Mouse (Mus musculus): ENCODE measurements around the gene Litaf. TPM values are rescaled to one million over a fixed set of nuclear protein-coding genes. Genes with fewer than 3 reads are reported as not detected.

The Litaf gene
- polyA plus RNA-seq, 1 experiment, result 115 TPM

DNA sequence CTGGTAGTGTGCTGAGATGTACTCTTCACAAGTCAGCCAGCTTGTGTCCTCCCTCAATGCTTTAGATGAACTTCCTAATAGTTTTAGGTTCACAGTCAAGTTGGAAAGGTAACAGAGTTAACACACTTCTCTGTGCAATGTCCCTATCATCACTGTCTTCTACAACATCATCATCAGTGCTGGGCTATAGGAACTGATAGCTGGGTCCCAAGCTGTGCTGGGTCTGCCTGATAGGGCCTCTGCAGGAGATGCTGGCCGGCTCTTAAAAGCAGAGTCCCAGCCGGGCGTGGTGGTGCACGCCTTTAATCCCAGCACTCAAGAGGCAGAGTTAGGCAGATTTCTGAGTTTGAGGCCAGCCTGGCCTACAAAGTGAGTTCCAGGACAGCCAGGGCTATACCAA, 35.1 kb downstream of the Litaf start:
- Histone ChIP-seq H3K27me3 (ENCODE audit: control insufficient read depth, insufficient read depth, low read length) (no peaks in the 10 kb centered on the region), H3K4me3 (ENCODE audit: extremely low read depth, insufficient read depth, insufficient read length) (no peak overlapping the region), H3K27ac (ENCODE audit: insufficient read depth, low read length) (no peak overlapping the region), H3K36me3 (ENCODE audit: control insufficient read depth, insufficient read depth, low read length) (no peaks in the 10 kb centered on the region), H3K4me1 (ENCODE audit: control insufficient read depth, insufficient read depth, insufficient read length) (no peaks in the 10 kb centered on the region)
- WGBS, result 79% methylated on average over 4 of the region's 4 CpGs
- DNase-seq (ENCODE audit: low read depth in 1 of 2, low spot score in 2 of 2), result no peak
- TF ChIP-seq CTCF (IDR thresholded peaks at IDR 0.05; ENCODE audit: extremely low read depth, insufficient read depth, insufficient read length, insufficient replicate concordance) (no peak), POLR2A (IDR thresholded peaks at IDR 0.05; ENCODE audit: low read depth, low read length) (no peak)

DNA sequence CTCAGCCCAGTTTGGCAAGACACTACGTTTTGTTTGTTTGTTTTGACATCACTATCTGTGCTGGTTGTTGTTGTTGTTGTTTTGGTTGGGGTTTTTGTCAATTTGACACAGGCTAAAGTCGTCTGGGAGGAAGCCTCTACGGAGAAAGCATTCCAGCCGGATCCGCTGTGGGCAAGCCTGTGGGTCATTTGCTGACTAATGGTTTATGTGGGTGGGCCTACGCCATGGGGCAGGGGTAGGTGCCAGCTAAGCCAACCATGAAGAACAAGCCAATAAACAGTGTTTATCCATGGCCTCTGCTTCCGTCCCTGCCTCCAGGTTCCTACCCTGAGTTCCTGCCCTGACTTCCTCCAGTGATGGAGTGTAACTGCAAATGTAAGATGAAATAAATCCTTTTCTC, 37.8 kb downstream of the Litaf start:
- H3K36me3 ChIP-seq (ENCODE audit: control insufficient read depth, insufficient read depth, low read length), result no peaks in the 10 kb centered on the region
- H3K27me3 ChIP-seq (ENCODE audit: control insufficient read depth, insufficient read depth, low read length), result no peaks in the 10 kb centered on the region
- 92% methylated on average over 7 of the region's 7 CpGs for WGBS
- no peaks in the 10 kb centered on the region for H3K4me1 ChIP-seq (ENCODE audit: control insufficient read depth, insufficient read depth, insufficient read length)
- no peak for TF ChIP-seq POLR2A (IDR thresholded peaks at IDR 0.05; ENCODE audit: low read depth, low read length)
- TF ChIP-seq CTCF (IDR thresholded peaks at IDR 0.05; ENCODE audit: extremely low read depth, insufficient read depth, insufficient read length, insufficient replicate concordance), result no peak
- H3K27ac ChIP-seq (ENCODE audit: insufficient read depth, low read length), result no peak overlapping the region
- H3K4me3 ChIP-seq (ENCODE audit: extremely low read depth, insufficient read depth, insufficient read length), result no peak overlapping the region
- no peak for DNase-seq (ENCODE audit: low read depth in 1 of 2, low spot score in 2 of 2)

DNA sequence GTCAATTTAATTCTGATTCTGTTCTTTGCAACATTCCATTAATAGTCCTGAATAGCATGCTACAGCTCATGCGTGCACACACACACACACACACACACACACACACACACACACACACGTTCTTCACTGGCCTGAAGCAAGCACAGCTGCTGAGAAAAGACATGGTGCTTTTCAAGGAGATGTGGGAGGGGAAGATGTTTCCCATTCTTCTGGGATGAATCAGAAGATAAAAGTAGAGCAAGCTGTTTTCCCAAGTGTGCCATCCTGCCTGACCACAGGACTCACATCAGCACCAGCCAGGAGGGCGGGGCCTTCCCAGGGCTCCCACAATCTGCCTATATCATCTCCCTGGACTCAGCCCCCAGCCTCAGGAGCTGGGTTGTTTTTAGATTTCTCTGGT, 41.1 kb downstream of the Litaf start:
- H3K4me1 ChIP-seq (ENCODE audit: control insufficient read depth, insufficient read depth, insufficient read length), result no peaks in the 10 kb centered on the region
- no peaks in the 10 kb centered on the region for H3K27me3 ChIP-seq (ENCODE audit: control insufficient read depth, insufficient read depth, low read length)
- H3K27ac ChIP-seq (ENCODE audit: insufficient read depth, low read length), result no peak overlapping the region
- TF ChIP-seq POLR2A (IDR thresholded peaks at IDR 0.05; ENCODE audit: low read depth, low read length) (no peak), CTCF (IDR thresholded peaks at IDR 0.05; ENCODE audit: extremely low read depth, insufficient read depth, insufficient read length, insufficient replicate concordance) (no peak)
- 84% methylated on average over 3 of the region's 3 CpGs for WGBS
- H3K36me3 ChIP-seq (ENCODE audit: control insufficient read depth, insufficient read depth, low read length), result no peaks in the 10 kb centered on the region
- DNase-seq (ENCODE audit: low read depth in 1 of 2, low spot score in 2 of 2), result no peak
- no peak overlapping the region for H3K4me3 ChIP-seq (ENCODE audit: extremely low read depth, insufficient read depth, insufficient read length)

DNA sequence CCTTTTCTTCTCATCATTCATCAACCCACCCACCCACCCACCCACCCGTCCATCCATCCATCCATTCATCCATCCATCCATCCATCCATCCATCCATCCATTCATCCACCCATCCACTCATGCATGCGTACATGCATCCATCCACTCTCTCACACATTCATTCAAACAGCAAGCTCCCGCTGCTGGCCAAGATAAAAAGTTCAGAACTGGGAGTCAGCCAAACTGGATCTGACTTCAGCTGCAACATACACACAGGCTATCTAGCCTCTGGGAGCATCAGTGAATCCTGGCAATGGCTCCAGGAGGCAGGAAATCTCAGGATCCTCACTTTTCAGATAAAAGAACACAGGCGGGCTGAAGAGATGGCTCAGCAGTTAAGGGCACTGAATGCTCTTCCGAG, 42.3 kb downstream of the Litaf start:
- 87% methylated on average over 5 of the region's 5 CpGs for WGBS
- H3K27me3 ChIP-seq (ENCODE audit: control insufficient read depth, insufficient read depth, low read length), result no peaks in the 10 kb centered on the region
- no peak overlapping the region for H3K4me3 ChIP-seq (ENCODE audit: extremely low read depth, insufficient read depth, insufficient read length)
- TF ChIP-seq CTCF (IDR thresholded peaks at IDR 0.05; ENCODE audit: extremely low read depth, insufficient read depth, insufficient read length, insufficient replicate concordance), result no peak
- TF ChIP-seq POLR2A (IDR thresholded peaks at IDR 0.05; ENCODE audit: low read depth, low read length), result no peak
- DNase-seq (ENCODE audit: low read depth in 1 of 2, low spot score in 2 of 2), result no peak
- no peaks in the 10 kb centered on the region for H3K36me3 ChIP-seq (ENCODE audit: control insufficient read depth, insufficient read depth, low read length)
- H3K4me1 ChIP-seq (ENCODE audit: control insufficient read depth, insufficient read depth, insufficient read length), result no peaks in the 10 kb centered on the region
- H3K27ac ChIP-seq (ENCODE audit: insufficient read depth, low read length), result no peak overlapping the region

DNA sequence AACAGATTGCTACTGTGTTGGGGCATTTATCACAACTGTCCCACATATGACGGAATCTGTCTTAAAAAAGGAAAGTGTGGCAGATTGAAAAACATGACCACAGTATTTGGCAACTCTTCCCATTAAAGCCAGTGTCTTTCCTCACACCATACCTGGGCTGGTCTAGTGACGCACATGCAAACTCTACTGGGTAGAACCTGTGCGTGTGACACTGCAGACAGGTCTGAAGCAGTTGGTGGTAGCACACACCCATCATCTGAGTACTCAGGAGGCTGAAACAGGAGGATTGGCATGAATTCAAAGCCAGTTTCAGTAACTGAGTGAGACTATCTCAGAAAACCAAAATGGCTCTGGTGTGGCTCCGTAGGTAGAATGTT, 43.9 kb downstream of the Litaf start:
- Histone ChIP-seq H3K27ac (ENCODE audit: insufficient read depth, low read length) (no peak overlapping the region), H3K27me3 (ENCODE audit: control insufficient read depth, insufficient read depth, low read length) (no peaks in the 10 kb centered on the region), H3K36me3 (ENCODE audit: control insufficient read depth, insufficient read depth, low read length) (no peaks in the 10 kb centered on the region), H3K4me1 (ENCODE audit: control insufficient read depth, insufficient read depth, insufficient read length) (no peaks in the 10 kb centered on the region), H3K4me3 (ENCODE audit: extremely low read depth, insufficient read depth, insufficient read length) (no peak overlapping the region)
- no peak for DNase-seq (ENCODE audit: low read depth in 1 of 2, low spot score in 2 of 2)
- TF ChIP-seq CTCF (IDR thresholded peaks at IDR 0.05; ENCODE audit: extremely low read depth, insufficient read depth, insufficient read length, insufficient replicate concordance), result no peak
- no peak for TF ChIP-seq POLR2A (IDR thresholded peaks at IDR 0.05; ENCODE audit: low read depth, low read length)
- 88% methylated on average over 4 of the region's 4 CpGs for WGBS

DNA sequence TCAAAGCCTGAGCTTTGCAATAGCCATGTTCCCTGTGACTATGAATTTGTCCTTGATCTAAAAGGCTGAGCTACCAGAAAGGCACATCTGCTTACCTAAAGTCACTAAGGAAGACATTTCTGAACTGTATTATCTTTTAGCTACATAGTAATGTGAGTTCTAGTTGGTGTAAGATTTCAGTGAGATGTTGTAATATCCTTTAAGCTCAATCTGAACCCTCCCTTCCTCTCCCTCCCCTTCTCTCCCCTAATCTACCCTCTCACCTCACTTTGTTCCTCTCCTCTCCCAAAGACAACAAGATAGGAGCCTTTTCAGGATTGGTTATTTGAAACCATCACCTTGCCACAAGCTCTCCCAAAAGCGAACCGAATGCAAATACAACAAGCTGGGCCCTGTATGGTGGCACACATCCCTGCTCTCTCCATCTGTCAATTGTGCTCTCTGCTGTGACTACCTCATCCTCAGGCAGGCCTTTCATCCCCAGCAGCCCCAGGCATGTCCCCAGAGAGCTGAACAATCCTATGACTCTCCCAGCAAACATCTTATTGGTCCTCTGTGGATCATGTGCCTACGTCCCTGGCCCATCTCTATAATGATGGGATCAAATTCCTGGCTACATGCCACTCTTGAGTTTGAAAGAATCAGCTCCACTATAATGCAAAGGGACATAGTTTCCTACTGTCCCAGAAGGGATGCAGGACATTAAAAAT, 44.4 kb downstream of the Litaf start:
- no peak overlapping the region for H3K27ac ChIP-seq (ENCODE audit: insufficient read depth, low read length)
- no peaks in the 10 kb centered on the region for H3K36me3 ChIP-seq (ENCODE audit: control insufficient read depth, insufficient read depth, low read length)
- no peak for DNase-seq (ENCODE audit: low read depth in 1 of 2, low spot score in 2 of 2)
- WGBS, result 88% methylated on average over 3 of the region's 3 CpGs
- no peaks in the 10 kb centered on the region for H3K4me1 ChIP-seq (ENCODE audit: control insufficient read depth, insufficient read depth, insufficient read length)
- H3K27me3 ChIP-seq (ENCODE audit: control insufficient read depth, insufficient read depth, low read length), result no peaks in the 10 kb centered on the region
- H3K4me3 ChIP-seq (ENCODE audit: extremely low read depth, insufficient read depth, insufficient read length), result no peak overlapping the region
- TF ChIP-seq CTCF (IDR thresholded peaks at IDR 0.05; ENCODE audit: extremely low read depth, insufficient read depth, insufficient read length, insufficient replicate concordance) (no peak), POLR2A (IDR thresholded peaks at IDR 0.05; ENCODE audit: low read depth, low read length) (no peak)

DNA sequence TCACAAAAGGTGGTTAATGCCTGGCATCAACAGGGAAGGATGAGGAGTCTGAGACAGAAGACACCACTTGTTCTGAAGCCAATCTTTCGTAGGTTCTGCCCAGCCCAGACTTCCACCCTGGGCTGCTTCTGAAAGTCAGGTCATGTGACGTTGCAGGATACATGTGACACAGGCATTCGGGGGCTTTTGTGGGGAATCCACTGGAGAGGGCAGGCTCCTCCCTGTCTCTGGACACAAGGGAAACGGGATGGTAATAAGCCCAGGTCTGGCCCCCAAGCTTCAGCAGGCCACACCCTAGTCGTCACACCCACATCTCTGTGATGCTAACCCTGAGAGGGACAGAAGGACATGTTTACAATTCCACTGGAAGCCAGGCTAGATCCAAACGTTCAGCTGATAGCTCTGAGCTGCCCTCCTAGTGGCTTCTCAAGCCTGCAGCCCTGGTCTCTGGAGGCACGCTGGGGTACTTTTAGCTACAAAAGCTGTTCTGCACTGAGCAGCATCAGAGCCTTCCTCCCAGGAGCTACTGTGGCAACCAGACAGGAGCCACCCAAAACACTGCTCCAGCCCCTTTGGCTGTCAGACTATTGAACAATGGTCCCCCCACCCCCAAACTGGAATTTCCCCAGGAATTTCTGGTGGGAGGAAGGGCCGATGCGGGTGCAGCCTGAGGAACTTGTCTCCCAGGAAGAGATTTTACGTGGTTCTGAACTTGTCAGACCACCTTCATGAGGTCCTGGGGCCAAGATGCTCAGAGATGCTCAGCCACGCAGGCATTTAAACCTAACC, 48.0 kb downstream of the Litaf start:
- no peak for TF ChIP-seq POLR2A (IDR thresholded peaks at IDR 0.05; ENCODE audit: low read depth, low read length)
- TF ChIP-seq CTCF (IDR thresholded peaks at IDR 0.05; ENCODE audit: extremely low read depth, insufficient read depth, insufficient read length, insufficient replicate concordance), result no peak
- Histone ChIP-seq H3K4me3 (ENCODE audit: extremely low read depth, insufficient read depth, insufficient read length) (no peak overlapping the region), H3K27me3 (ENCODE audit: control insufficient read depth, insufficient read depth, low read length) (no peaks in the 10 kb centered on the region), H3K36me3 (ENCODE audit: control insufficient read depth, insufficient read depth, low read length) (no peaks in the 10 kb centered on the region), H3K27ac (ENCODE audit: insufficient read depth, low read length) (no peak overlapping the region), H3K4me1 (ENCODE audit: control insufficient read depth, insufficient read depth, insufficient read length) (peaks cover 2% of the 10 kb centered on the region; the same call in 1 of the 2 replicates)
- DNase-seq (ENCODE audit: low read depth in 1 of 2, low spot score in 2 of 2), result no peak
- WGBS, result 77% methylated on average over 11 of the region's 11 CpGs
